Mouse (Mus musculus) thymus, postnatal 25 days (tissue): ENCODE data around the gene Slc35g2.
A peak's percentile ranks its signal among the peaks of the same experiment; 100 is the strongest.

Source experiments
- DNase-seq: peaks from one replicate; pipeline ENCODE4 v3.0.0; 2022

Slc35g2 gene

GRCm38 (mm10) chr9:100570626-100571233 lies at the start of gene Slc35g2:
Slc35g2 (minus strand) TSS chr9:100571090.
- DNase-seq = no peak

- no peak for DNase-seq
Observed at GRCm38 (mm10) chr9:100616947-100617346, 46.1 kb upstream of the Slc35g2 start.

GRCm38 (mm10) chr9:100613501-100614071 lies 42.7 kb upstream of the Slc35g2 start:
- no peak for DNase-seq

- DNase-seq = no peak
Observed at GRCm38 (mm10) chr9:100605985-100606554, 35.2 kb upstream of the Slc35g2 start.

- no peak for DNase-seq
Observed at GRCm38 (mm10) chr9:100605522-100605921, 34.6 kb upstream of the Slc35g2 start.

- DNase-seq = no peak
Observed at GRCm38 (mm10) chr9:100603156-100603555, 32.3 kb upstream of the Slc35g2 start.

- DNase-seq = no peak
Observed at GRCm38 (mm10) chr9:100602130-100602529, 31.2 kb upstream of the Slc35g2 start.

- DNase-seq = no peak
Observed at GRCm38 (mm10) chr9:100599761-100600328, 29.0 kb upstream of the Slc35g2 start.

GRCm38 (mm10) chr9:100597546-100597945 lies 26.7 kb upstream of the Slc35g2 start, which contains the start of gene Stag1:
Stag1 (plus strand) TSS chr9:100597798.
- no peak for DNase-seq

- DNase-seq = no peak
Observed at GRCm38 (mm10) chr9:100596317-100596716, 25.4 kb upstream of the Slc35g2 start.

GRCm38 (mm10) chr9:100590462-100590861 lies 19.6 kb upstream of the Slc35g2 start:
- no peak for DNase-seq

GRCm38 (mm10) chr9:100584031-100584430 lies 13.1 kb upstream of the Slc35g2 start:
- no peak for DNase-seq

- DNase-seq = no peak
Observed at GRCm38 (mm10) chr9:100582883-100583575, 12.1 kb upstream of the Slc35g2 start.

- no peak for DNase-seq
Observed at GRCm38 (mm10) chr9:100581543-100582492, 10.9 kb upstream of the Slc35g2 start.

GRCm38 (mm10) chr9:100580196-100580740 lies 9.4 kb upstream of the Slc35g2 start:
- DNase-seq = no peak

- no peak for DNase-seq
Observed at GRCm38 (mm10) chr9:100573942-100574341, 3.1 kb upstream of the Slc35g2 start.

GRCm38 (mm10) chr9:100573300-100573699 lies 2.4 kb upstream of the Slc35g2 start:
- no peak for DNase-seq

- no peak for DNase-seq
Observed at GRCm38 (mm10) chr9:100571511-100571910, 621 bp upstream of the Slc35g2 start.

GRCm38 (mm10) chr9:100569798-100570625 lies 878 bp downstream of the Slc35g2 start:
- peak; percentile 21 for DNase-seq

GRCm38 (mm10) chr9:100560251-100560890 lies 10.5 kb downstream of the Slc35g2 start:
- no peak for DNase-seq
